Mouse (Mus musculus): Measurements from ENCODE around the gene Rai14.

GRCm38 (mm10) chr15:10690973-10691372, 23.5 kb downstream of the Rai14 start:
- TF ChIP-seq CTCF (IDR thresholded peaks at IDR 0.05; ENCODE audit: extremely low read depth, insufficient read length, insufficient replicate concordance, low read depth, low read length), result no peak
- no peak for TF ChIP-seq POLR2A (IDR thresholded peaks at IDR 0.05; ENCODE audit: low read depth, low read length)

Measured in small intestine, adult 2 months (tissue).